Mouse (Mus musculus): ENCODE measurements around the gene Ppp1r9b.
"Not testable (repeated sequence)": the region's sequence is repeated elsewhere in the genome, so short reads cannot be mapped to it uniquely, and the experiment has no call there.

Gene Ppp1r9b

DNA sequence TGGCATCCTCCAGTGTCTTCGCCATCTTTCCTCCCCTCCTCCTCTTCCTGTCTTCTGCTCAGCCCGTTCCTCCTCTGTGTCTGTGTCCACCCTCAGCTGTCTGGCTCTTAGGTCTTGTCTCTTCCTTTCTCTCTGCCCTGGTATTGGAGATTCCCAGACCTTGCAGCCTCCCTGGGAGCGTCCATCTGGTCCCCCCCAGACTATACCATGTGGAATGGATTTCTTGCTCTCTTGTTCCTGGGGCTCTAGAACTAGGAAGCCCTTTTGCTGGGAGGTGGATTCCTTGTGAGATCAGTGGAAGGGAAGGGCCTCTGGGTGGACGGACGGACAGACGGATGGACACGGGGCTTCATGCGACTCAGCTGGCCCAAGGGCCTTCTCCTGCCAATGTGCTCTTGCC is 5.3 kb downstream of the Ppp1r9b start:
- peak in 1 of 2 experiments; percentile 40 for DNase-seq (ENCODE audit: inconsistent age in 2 of 2, low spot score in 1 of 2)

DNA sequence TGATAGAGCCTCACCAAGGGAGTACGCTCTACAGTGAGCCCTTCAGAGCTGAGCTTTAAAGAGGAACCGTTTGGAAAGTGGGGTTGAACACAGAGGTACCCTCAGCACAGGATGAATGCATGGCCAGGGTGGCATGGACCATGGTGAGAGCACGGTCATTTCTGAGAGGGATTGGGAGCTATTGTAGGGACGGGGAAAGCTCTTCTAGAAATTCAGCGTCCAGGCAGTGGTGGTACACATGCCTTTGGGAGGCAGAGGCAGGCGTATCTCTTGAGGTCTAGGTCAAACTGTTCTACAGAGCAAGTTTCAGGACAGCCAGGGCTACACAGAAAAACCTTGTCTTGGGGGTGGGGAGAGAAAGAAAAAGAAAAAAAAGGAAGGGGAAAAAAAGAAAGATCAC is 6.1 kb downstream of the Ppp1r9b start:
- DNase-seq (ENCODE audit: inconsistent age in 2 of 2, low spot score in 1 of 2): peak in 1 of 2 experiments; percentile 28

DNA sequence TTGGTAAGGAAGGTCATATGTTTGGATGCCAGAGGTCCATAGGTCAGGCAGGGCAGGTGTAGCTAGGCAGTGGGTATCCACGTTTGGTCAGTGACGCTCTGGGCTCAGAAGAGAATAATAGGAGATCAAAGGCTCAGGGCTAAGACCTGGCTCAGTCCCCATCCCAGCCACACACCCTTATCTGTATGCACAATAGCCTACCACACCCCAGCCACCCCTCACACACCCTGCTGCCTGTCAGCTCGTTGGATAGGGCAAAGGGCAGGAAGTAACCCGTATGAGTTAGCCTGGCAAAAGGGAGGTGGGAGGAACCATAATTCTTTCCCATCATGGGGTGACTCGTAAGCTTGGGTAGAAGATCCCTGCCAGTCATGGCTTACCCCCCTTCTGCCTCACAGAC is 6.8 kb downstream of the Ppp1r9b start:
- peak in 1 of 2 experiments; percentile 26 for DNase-seq (ENCODE audit: inconsistent age in 2 of 2, low spot score in 1 of 2)

DNA sequence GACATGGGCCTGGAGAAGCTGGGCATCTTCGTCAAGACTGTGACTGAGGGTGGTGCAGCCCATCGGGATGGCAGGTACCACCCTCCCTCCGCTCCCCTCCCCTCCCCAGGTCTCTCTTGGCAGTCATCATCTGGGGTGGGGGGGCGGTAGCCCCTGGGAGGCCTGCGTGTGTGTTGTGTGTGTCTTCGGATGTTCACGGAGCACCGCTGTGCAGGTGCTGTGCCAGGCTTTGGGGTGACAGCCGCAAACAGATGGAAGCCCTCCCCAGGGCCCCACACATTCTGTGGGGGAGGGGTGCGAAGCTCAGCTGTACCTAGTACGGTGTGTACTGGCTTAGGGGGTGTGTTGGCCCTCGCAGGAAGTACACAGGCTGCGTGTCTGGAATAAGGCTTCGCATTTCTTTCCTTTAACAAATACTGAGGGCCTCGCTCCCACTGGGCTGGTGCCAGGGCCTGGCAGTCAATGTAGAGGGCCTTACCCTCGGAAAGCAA is 7.3 kb downstream of the Ppp1r9b start:
- peak; percentile 31 to 47 for DNase-seq (ENCODE audit: inconsistent age in 2 of 2, low spot score in 1 of 2)

DNA sequence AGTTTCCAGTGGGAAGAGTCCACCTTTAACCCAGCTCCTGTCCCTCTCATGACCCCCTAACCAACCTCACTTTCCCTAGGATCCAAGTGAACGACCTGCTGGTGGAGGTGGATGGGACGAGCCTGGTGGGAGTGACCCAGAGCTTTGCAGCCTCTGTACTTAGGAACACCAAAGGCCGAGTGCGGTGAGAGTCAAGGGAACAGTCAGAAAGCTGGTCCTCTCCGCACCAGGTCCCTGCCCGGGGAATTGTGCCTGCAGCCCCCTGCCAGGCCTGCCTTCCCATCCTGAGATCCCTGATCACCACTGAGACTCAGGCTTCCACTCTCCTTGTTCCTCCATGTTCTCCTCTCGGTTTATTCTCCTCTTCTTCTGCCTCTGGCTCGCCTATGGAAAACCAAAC is 9.3 kb downstream of the Ppp1r9b start:
- no peak for DNase-seq (ENCODE audit: inconsistent age in 2 of 2, low spot score in 1 of 2)

DNA sequence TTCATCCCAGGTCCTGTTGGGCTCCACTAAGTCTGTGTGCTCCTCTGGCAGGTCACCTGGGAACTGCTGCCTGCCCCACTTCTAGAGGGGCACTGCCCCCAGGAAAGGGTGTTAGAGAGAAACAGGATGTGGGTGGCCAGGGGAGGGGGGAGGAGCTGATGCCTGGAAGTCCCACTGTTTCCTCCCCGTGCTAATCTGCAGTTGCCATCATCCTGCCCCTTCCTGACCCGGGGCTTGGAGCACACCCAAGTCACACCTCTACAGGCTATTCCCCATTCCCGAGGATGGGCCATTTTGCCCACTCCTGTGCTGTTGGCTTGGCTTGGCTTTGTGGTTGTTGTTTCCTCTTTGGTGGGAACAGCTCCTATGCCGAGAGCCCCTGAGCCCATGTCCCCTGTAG is 9.7 kb downstream of the Ppp1r9b start:
- peak; percentile 66 to 79 for DNase-seq (ENCODE audit: inconsistent age in 2 of 2, low spot score in 1 of 2)

DNA sequence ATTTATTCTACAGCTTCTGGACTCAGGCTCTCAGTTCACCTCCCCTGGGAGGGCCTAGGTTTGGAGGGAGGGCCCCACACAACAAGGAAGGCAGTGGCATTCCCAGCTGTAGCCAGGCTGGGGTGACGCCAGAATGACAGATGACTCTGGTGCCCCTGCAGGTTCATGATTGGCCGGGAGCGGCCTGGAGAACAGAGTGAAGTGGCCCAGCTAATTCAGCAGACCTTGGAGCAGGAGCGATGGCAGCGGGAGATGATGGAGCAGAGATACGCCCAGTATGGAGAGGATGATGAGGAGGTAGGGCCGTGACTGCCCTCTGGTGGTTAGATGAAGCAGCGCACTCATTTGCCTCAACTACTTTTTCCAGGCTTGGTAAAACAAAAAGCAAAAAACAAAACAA is 10.2 kb downstream of the Ppp1r9b start:
- peak; percentile 88 to 93 for DNase-seq (ENCODE audit: inconsistent age in 2 of 2, low spot score in 1 of 2)

DNA sequence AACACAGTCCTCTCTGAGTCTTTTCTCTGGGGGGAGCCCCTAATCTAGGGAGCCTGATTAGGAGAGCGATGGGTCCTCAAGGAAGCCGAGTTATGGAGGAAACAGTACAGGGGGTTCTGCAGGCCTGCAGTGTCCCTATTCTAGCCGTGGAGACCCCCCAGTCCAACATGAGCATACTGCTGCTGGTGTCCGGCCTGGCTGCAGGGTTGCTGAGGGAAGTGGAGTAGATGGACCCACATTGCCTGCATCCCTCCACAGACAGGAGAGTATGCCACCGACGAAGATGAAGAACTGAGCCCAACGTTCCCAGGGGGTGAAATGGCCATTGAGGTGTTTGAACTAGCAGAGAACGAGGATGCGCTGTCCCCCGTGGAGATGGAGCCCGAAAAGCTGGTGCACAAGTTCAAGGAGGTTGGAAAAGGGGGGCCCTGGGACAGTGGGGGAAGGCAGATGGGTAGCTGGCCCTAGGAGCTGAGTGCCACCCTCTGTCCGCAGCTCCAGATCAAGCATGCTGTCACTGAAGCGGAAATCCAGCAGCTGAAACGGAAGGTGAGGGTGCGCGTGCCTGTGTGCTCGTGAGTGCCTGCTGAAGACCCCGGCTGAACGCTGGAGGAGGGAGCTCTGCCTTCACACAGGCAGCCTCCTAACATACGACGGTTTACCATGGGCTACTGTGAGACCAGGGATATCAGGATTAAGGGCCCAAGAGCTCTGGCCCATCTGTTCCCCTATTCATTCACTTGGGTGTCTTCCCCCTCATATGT is 10.9 kb downstream of the Ppp1r9b start:
- peak; percentile 19 to 31 for DNase-seq (ENCODE audit: inconsistent age in 2 of 2, low spot score in 1 of 2)

DNA sequence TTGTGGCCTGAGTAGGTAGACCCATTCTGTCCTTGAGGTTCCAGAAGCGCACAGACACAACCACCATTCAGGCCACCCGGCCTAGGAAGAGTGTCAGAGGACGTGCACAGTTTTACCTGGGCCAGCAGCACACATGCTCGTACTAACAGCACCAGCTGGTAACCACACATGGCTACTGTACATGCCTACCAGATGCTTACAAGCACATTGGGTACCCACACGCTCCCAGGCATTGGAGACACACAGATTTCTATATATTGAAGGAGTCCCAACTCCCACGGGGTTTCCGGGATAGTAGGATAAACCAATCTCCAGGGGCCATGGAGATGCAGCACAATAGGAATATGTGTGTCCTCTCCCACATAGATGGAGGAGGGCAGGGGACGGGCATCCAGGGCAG is 11.9 kb downstream of the Ppp1r9b start:
- DNase-seq (ENCODE audit: inconsistent age in 2 of 2, low spot score in 1 of 2): no peak

DNA sequence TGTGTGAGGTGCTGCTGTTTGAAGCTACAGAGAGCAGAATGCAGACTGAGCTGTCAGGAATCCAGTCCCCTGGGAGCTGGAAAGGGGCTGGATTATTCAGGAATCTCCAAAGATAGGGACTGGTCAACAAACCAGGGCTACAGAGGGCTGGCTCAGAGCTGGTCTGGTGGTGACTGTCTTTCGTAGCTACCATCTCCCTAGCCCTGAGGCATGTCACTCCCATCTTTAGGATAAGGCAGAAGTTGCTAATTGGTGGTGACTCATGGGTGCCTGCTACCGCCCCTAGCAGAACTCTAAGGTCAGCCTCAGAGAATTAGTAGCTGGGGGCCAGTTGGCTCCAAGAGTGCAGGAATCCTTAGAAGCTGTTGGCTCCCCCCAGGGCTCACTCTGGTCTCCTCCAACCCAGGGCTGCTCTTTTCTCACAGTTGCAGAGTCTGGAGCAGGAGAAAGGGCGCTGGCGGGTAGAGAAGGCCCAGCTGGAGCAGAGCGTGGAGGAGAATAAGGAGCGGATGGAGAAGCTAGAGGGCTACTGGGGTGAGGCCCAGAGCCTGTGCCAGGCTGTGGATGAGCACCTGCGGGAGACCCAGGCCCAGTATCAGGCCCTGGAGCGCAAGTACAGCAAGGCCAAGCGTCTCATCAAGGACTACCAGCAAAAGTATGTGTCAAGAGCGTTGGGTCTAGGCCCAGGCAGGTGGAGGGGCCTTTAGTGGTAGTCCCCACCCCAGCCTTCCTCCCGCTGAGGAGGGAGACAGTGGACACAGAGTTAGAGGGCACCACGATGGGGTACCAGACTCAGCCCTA is 13.5 kb downstream of the Ppp1r9b start:
- peak; percentile 35 to 61 for DNase-seq (ENCODE audit: inconsistent age in 2 of 2, low spot score in 1 of 2)

DNA sequence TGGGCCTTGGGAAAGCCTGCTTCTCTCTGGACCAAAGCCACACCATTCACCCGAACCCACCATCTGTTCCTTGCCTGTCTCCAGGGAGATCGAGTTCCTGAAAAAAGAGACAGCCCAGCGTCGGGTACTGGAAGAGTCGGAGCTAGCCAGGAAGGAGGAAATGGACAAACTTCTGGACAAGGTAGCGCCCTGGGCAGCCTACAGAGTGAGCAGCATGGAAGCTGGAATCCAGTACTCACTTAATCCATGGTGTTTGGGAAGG is 14.0 kb downstream of the Ppp1r9b start:
- no peak for DNase-seq (ENCODE audit: inconsistent age in 2 of 2, low spot score in 1 of 2)

DNA sequence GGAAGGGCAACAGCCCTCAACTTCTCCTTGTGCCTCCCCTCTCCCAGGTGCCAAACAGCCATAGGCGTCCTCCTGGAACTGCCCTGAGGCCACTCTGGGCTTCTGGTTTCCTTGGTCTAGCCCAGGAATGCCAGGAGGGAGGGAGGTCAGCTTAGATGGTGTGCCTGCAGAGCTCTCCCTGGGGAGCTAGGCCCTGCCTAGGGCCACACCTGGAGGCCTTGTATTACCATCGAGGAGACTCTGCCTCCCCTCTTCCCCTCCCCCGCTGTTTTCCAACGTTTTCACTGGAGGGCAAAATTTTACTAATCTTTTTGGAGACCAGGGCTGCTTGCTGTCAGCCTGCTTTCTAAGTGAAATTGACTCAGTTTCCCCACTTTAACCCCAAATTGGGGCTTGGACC is 15.2 kb downstream of the Ppp1r9b start:
- DNase-seq (ENCODE audit: inconsistent age in 2 of 2, low spot score in 1 of 2): peak; percentile 48 to 74

DNA sequence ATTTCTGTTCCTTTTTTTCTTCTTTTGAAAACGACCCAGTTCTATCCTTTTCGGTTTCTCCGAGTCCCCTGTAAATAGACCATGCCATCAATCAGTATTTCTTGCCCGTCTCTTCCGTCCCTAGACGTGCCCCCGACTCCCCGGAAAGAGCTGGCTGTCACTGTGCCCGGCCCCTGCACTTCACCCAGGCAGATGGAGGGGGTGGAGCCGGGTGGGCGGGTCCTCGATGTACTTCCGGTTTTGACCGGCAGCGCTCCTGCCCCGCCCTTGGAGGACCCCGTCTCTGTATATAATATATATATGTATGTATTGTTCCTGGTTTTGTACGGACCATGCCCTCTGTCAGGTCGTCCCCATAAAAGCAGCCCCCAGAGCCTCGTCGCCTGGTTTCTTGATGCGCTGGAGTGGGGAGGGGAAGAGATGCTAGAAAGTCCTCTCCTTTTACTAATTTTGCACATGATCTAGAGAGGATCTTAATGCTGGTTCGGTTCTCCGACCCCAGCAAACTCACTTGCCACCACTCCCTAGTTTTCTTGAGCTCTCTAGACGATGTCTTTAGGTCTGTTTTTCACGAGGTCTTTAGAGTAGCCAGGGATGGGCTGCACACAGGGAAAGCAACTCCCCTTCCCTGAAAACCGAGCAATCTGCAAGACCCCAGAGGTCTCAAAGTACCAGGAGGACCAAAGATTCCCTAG is 15.8 kb downstream of the Ppp1r9b start:
- DNase-seq (ENCODE audit: inconsistent age in 2 of 2, low spot score in 1 of 2): peak; percentile 88 to 95

DNA sequence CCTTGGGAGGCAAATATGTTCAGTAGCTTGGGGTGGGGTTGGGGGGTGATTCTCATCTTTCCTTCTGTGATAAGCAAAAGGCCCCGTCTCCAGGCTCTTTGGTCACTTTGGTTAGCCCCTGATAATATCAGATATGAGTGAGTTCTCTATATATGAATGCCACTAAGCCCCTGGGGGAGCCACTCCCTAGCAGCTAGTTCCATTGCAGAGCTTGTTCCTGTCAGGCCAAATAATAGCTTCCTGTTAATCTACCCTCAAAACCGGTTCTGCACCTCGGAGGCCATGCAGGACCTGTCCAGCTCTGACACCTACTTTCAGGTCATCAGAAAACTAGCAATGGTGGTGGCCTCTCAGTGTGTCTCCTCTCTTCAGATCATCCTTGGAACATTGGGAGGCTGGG is 16.6 kb downstream of the Ppp1r9b start:
- peak in 1 of 2 experiments; percentile 36 for DNase-seq (ENCODE audit: inconsistent age in 2 of 2, low spot score in 1 of 2)

DNA sequence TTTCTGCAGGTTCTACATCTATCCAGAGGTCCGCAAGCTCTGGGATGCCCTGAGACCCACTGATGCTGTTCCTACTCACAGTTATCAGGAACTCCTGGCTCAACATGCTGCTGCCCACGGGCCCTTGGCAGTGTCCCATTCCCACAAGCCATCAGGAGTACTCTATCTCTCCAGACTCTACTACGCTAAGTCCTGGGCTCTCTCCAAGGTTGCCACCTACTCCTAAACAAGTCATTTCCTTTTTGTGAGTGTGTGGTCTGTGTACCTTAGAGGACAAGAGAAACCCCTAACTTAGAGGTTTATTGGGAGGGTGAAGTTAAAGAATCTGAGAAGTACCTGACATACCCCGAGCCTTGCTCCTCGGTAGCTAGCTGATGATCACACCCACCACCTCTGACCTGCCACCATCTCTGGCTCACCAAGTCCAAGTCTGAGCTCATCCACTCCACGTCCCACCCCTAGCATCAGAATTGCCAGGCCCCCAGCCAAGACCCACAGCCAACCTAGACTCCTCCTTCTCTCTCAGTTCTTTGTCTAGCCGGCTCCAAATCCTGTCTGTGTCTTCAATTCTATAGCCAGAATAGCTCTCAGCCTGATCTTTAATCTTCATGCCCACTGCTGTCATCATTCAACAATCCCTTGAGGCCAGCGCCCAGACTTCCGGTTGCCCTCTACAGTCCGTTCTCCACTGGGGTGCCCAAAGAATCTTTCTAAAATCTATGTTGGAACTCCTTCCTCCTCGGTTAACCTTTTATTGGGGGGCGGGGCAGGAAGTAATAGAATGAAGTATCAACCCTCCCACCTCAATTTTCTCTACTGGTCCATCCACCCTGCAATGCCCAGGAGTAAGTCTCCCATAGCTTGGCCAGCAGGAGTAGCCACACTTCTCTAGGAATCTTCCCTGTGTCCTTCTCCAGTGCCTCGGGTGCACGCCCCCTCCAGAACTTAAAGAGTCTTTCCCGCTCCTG is 18.1 kb downstream of the Ppp1r9b start:
- DNase-seq (ENCODE audit: inconsistent age in 2 of 2, low spot score in 1 of 2): no peak

DNA sequence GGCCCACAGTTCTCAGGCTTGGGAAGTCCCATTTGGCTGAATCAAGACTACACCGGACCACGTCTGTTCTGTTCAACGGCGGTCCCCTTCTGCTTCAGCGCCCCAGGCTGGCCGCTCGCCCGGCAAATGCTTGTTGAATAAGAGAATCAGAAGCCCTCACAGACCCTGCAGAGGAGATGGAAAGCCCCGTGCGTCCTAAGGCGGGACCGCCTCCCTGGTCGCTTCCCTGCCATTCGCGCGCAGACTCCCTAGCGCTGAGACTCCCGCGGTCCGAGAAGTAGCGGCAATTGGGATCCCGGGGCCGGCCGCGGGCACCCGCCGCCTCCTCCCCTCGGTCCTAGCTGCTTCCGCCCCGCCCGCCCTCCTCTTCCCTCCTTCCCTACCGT is 18.8 kb downstream of the Ppp1r9b start, which contains the start of gene Samd14:
Samd14 (plus strand) TSS at position 251 of the 386 bp plus-strand sequence.
- peak; percentile 64 to 81 for DNase-seq (ENCODE audit: inconsistent age in 2 of 2, low spot score in 1 of 2)

DNA sequence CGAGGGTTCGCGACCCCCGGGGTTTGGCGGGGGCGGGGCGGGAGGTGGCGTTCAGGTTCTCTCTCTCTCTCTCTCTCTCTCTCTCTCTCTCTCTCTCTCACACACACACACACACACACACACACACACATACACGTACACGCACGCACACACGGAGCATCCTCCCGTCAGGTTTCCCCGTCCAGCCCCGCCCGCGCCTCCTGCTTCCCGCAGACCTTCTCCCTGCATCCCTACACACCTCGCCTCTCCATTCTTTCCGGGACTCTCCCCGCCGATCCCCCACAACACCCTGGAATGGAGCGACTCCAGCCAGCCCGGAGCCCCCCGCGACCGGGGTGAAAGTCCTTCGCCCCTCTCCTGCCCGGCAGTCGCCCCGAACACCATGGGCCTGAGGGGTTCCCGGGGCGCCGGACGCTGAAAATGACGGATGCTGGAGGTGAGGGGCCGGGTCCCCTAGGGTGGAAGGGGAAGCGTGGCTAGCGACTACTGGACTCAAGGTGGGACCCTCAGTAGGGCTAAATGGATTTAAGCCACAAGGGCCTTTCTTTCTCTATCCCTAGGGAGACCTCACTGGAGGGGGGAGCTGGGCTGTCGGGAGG is 19.4 kb downstream of the Ppp1r9b start:
- peak in 1 of 2 experiments; percentile 57 for DNase-seq (ENCODE audit: inconsistent age in 2 of 2, low spot score in 1 of 2)

DNA sequence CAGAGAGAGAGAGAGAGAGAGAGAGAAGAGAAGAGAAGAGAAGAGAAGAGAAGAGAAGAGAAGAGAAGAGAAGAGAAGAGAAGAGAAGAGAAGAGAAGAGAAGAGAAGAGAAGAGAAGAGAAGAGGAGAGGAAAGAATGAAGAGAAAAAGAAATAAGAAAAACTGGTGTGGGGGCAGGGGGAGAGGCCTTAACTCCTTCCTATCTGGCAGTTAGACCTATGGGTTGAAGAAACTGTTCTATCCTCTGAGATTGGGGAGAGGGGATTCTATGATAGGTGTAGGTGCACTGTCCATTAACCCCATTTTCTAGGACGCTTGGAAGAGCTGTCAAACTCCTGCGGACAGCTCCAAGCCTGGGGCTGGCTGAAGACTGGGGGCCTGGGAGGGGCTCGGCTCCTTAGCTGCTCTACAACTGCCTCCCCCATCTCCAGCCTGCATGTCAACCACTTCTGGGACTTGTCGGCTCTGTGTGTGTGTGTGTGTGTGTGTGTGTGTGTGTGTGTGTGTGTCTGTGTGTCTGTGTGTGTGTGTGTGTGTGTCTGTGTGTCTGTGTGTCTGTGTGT is 20.1 kb downstream of the Ppp1r9b start:
- not testable (repeated sequence) for DNase-seq (ENCODE audit: inconsistent age in 2 of 2, low spot score in 1 of 2)

DNA sequence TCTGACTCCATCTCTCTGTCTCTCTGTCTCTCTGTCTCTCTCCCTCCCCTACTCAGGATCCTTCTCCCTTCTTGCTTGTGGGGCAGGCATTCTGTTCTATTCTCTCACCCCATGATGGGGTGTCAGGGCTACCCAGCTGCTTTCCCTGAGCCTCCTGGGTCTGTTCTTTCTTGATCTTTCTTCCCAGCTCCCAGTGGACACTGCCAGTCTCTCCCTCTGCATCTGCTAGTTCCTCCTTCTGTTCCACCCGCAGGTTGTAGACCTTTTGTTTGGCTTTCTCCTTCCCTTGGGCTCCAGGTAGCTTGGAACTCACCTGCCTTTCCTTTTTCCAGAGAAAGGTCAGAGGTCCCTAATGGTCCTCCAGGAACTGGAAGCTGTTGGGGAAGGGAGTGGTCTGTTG is 20.6 kb downstream of the Ppp1r9b start:
- DNase-seq (ENCODE audit: inconsistent age in 2 of 2, low spot score in 1 of 2): no peak

DNA sequence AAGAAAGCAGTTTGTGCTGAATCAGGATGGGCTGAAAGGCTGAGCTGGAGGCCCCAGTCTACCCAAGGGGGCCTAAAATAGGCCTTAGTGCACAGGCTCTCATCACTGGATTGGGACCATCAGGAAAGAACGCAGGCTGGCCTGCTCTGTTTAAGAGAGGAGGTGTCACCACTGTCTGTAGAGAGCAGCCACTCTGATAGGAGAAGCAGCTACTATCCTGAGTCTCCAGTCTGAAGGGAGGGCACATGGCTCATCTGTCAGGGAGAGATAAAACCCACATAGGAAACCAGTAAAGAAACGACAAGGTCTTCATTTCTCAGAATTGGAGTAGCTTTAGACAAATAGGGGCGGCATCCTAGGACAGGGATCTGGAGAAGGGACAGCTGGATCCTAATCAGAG is 21.2 kb downstream of the Ppp1r9b start:
- no peak for DNase-seq (ENCODE audit: inconsistent age in 2 of 2, low spot score in 1 of 2)

Measured in adrenal gland, adult (tissue).